Mouse (Mus musculus) limb, embryonic 14.5 days (tissue): Measurements from ENCODE around the gene Srms. TPM values are rescaled to one million over a fixed set of nuclear protein-coding genes. Genes with fewer than 3 reads are reported as not detected.
A peak's percentile ranks its signal among the peaks of the same experiment; 100 is the strongest.

Experiments
- ATAC-seq: fragments of 200-750 bp; cut with Nextera tagmentation; 2 replicates; pipeline ENCODE4 v1.8.0; 2017; ENCODE audit warnings: low read depth, moderate number of reproducible peaks, moderate TSS enrichment; ENCODE audit not compliant: low FRiP score
- DNase-seq: peaks from one replicate; pipeline ENCODE4 v3.0.0-alpha.2; 2015; ENCODE audit warnings: low spot score
- H3K27ac ChIP-seq: fragments of 300-500 bp; sonication (generic); replicated peaks from 2 replicates; pipeline ENCODE4 v1.5.1; 2014; ENCODE audit warnings: low read depth, mild to moderate bottlenecking, low read length, moderate library complexity, mixed read lengths
- H3K27me3 ChIP-seq: fragments of 300-500 bp; sonication (generic); 2 replicates; pipeline ENCODE4 v1.6.1; 2014; ENCODE audit warnings: low read length, mixed read lengths; ENCODE audit not compliant: control insufficient read depth, insufficient read depth
- H3K36me3 ChIP-seq: fragments of 300-500 bp; sonication (generic); 2 replicates; pipeline ENCODE4 v1.6.1; 2014; ENCODE audit warnings: mild to moderate bottlenecking, low read length, moderate library complexity, mixed read lengths; ENCODE audit not compliant: control insufficient read depth, insufficient read depth
- H3K4me1 ChIP-seq: fragments of 300-500 bp; sonication (generic); 2 replicates; pipeline ENCODE4 v1.6.1; 2014; ENCODE audit warnings: antibody characterized with exemption, low read length, mixed read lengths; ENCODE audit not compliant: control insufficient read depth, insufficient read depth
- H3K4me2 ChIP-seq: fragments of 300-500 bp; sonication (generic); replicated peaks from 2 replicates; pipeline ENCODE4 v1.6.1; 2014; ENCODE audit warnings: low read depth, mild to moderate bottlenecking, low read length, moderate library complexity; ENCODE audit not compliant: severe bottlenecking
- H3K4me3 ChIP-seq: fragments of 300-500 bp; sonication (generic); replicated peaks from 2 replicates; pipeline ENCODE4 v1.5.1; 2014; ENCODE audit warnings: low read length
- H3K9ac ChIP-seq: fragments of 300-500 bp; sonication (generic); 2 replicates; pipeline ENCODE4 v1.6.1; 2014; ENCODE audit warnings: mild to moderate bottlenecking, low read depth, low read length, moderate library complexity; ENCODE audit not compliant: severe bottlenecking
- H3K9me3 ChIP-seq: fragments of 300-500 bp; sonication (generic); 2 replicates; pipeline ENCODE4 v1.6.1; 2016; ENCODE audit warnings: low read length; ENCODE audit not compliant: control insufficient read depth
- POLR2A ChIP-seq: fragments of 200-500 bp; IDR thresholded peaks from 2 replicates; pipeline ENCODE4 v1.8.0; 2012; ENCODE audit warnings: inconsistent platforms, mild to moderate bottlenecking, moderate library complexity, borderline replicate concordance; ENCODE audit not compliant: insufficient read depth, insufficient read length; ENCODE audit errors: extremely low read depth
- WGBS: fragments of 180-500 bp; shearing (Covaris S2); extraction: QIAGEN DNeasy Blood & Tissue Kit; methylation state at CpG from one replicate; pipeline ENCODE4 v1.1.7; 2014; 5-methylcytosine and 5-hydroxymethylcytosine counted together
- polyA plus RNA-seq, 2 experiments: library from polyadenylated mRNA; depleted of rRNA in 1 of 2; stranded (reverse) in 1 of 2; unstranded in 1 of 2; fragments of >200 nt; fragmentation: Nextera tagmentation in 1 of 2; extraction: Ambion mirVana in 1 of 2; gene quantifications; 2 replicates each; pipeline versions ENCODE4 v1.2.1 to v1.2.3; 2012 to 2014

Gene Srms
- polyA plus RNA-seq, 2 experiments: 0.13 TPM; not detected in 1

- DNase-seq: peak; percentile 84
- WGBS: under 1% methylated on average over 25 of the region's 25 CpGs
- ATAC-seq: peak; percentile 93
- Histone ChIP-seq H3K36me3 (no peaks in the 10 kb centered on the region), H3K4me1 (peaks cover 16% of the 10 kb centered on the region), H3K4me2 (peak within 1 kb of the TSS; percentile 59), H3K4me3 (peak within 1 kb of the TSS; percentile 28), H3K27me3 (no peaks in the 10 kb centered on the region), H3K9me3 (no peaks in the 10 kb centered on the region), H3K27ac (peak within 1 kb of the TSS; percentile 48), H3K9ac (peak within 1 kb of the TSS; percentile 36; the same call in 1 of the 2 replicates)
- 0 out of 2 replicates have a peak, but pooled peaks have one; percentile 20 for TF ChIP-seq POLR2A
Measured at GRCm38 (mm10) chr2:181219538-181220216, 6.7 kb upstream of the Srms start, which contains the start of gene Fndc11. Gene Fndc11 (plus strand): TSS chr2:181220013.

GRCm38 (mm10) chr2:181218881-181219485 is 6.0 kb upstream of the Srms start:
- 50% methylated on average over 5 of the region's 5 CpGs for WGBS
- H3K36me3 ChIP-seq: no peaks in the 10 kb centered on the region
- peaks cover under 1% of the 10 kb centered on the region; the same call in 1 of the 2 replicates for H3K27me3 ChIP-seq
- no peak overlapping the region for H3K4me2 ChIP-seq
- H3K9me3 ChIP-seq: no peaks in the 10 kb centered on the region
- DNase-seq (no peak), ATAC-seq (no peak)
- TF ChIP-seq POLR2A: no peak
- H3K27ac ChIP-seq: peak overlapping the region; percentile 40
- no peak overlapping the region for H3K9ac ChIP-seq
- H3K4me3 ChIP-seq: no peak overlapping the region
- H3K4me1 ChIP-seq: peaks cover 16% of the 10 kb centered on the region

- H3K9me3 ChIP-seq: no peaks in the 10 kb centered on the region
- no peaks in the 10 kb centered on the region for H3K36me3 ChIP-seq
- no peak overlapping the region for H3K4me2 ChIP-seq
- DNase-seq: no peak
- no peak overlapping the region for H3K9ac ChIP-seq
- no peak for TF ChIP-seq POLR2A
- H3K4me1 ChIP-seq: peaks cover 16% of the 10 kb centered on the region
- H3K27me3 ChIP-seq: peaks cover 30% of the 10 kb centered on the region
- no peak overlapping the region for H3K4me3 ChIP-seq
- no peak overlapping the region for H3K27ac ChIP-seq
- WGBS: 87% methylated on average over 6 of the region's 6 CpGs
- no peak for ATAC-seq
Measured at GRCm38 (mm10) chr2:181216037-181216436, 3.1 kb upstream of the Srms start.

GRCm38 (mm10) chr2:181212389-181213020 is 480 bp downstream of the Srms start:
- 4% methylated on average over 33 of the region's 34 CpGs for WGBS
- peaks cover 31% of the 10 kb centered on the region for H3K27me3 ChIP-seq

GRCm38 (mm10) chr2:181206118-181206517 is 6.9 kb downstream of the Srms start:
- Histone ChIP-seq H3K27ac (no peak overlapping the region), H3K4me3 (no peak overlapping the region), H3K27me3 (peaks cover 2% of the 10 kb centered on the region; the same call in 1 of the 2 replicates), H3K9me3 (no peaks in the 10 kb centered on the region), H3K36me3 (no peaks in the 10 kb centered on the region), H3K4me1 (no peaks in the 10 kb centered on the region), H3K4me2 (no peak overlapping the region), H3K9ac (no peak overlapping the region)
- WGBS: 73% methylated on average over 9 of the region's 9 CpGs
- no peak for ATAC-seq
- no peak for TF ChIP-seq POLR2A
- no peak for DNase-seq

More at GRCm38 (mm10) chr2:181212389-181213020, 480 bp downstream of the Srms start:
- Histone ChIP-seq H3K27ac (no peak overlapping the region), H3K4me2 (peak overlapping the region; percentile 47), H3K36me3 (no peaks in the 10 kb centered on the region), H3K9ac (0 out of 2 replicates have a peak overlapping the region, but pooled peaks have one; percentile 25), H3K9me3 (no peaks in the 10 kb centered on the region), H3K4me1 (no peaks in the 10 kb centered on the region), H3K4me3 (peak overlapping the region; percentile 25)
- no peak for ATAC-seq
- TF ChIP-seq POLR2A: no peak
- DNase-seq: no peak
